Mouse (Mus musculus): ENCODE measurements around the gene Rad9b.

DNA sequence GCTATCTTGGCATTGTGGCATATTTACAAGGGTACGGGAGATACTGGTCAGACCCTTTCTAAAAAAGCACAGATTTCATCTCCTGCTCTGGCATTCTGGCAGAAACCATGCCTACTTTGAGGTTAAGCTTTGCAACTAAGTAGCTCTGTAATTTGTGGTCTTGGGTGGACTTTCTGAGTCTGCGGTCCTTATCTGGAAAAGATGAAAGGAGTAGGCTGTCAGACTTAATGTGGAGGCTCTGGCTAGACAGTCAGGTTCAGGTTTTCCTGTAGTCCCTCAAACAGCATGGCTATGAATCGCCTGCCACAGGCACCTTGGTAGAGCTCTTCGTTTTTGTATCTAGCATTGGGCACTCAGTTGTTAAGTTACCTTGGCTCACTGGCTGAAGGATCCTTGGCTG is 67.0 kb downstream of the Rad9b start:
- TF ChIP-seq POLR2A (IDR thresholded peaks at IDR 0.05; ENCODE audit: borderline replicate concordance, control insufficient read depth, low read depth, low read length) (no peak), CTCF (IDR thresholded peaks at IDR 0.05; ENCODE audit: control insufficient read depth, insufficient read depth, low read length) (no peak)

All from bone marrow, adult 2 months (tissue).